Mouse (Mus musculus) gonadal fat pad, adult 2 months (tissue): ENCODE data around the gene Car15. TPM values are rescaled to one million over a fixed set of nuclear protein-coding genes. Genes with fewer than 3 reads are reported as not detected.

Experiments used
- DNase-seq: peaks from one replicate; pipeline ENCODE4 v3.0.0-alpha.2; 2012; ENCODE audit warnings: low read depth
- polyA plus RNA-seq: library from polyadenylated mRNA; depleted of rRNA; stranded (reverse); fragments of >200 nt; gene quantifications from 2 replicates; pipeline ENCODE4 v1.2.3, GENCODE M21; 2012; rRNA removed

The Car15 gene
- polyA plus RNA-seq, 1 experiment: 1.1 TPM

DNA sequence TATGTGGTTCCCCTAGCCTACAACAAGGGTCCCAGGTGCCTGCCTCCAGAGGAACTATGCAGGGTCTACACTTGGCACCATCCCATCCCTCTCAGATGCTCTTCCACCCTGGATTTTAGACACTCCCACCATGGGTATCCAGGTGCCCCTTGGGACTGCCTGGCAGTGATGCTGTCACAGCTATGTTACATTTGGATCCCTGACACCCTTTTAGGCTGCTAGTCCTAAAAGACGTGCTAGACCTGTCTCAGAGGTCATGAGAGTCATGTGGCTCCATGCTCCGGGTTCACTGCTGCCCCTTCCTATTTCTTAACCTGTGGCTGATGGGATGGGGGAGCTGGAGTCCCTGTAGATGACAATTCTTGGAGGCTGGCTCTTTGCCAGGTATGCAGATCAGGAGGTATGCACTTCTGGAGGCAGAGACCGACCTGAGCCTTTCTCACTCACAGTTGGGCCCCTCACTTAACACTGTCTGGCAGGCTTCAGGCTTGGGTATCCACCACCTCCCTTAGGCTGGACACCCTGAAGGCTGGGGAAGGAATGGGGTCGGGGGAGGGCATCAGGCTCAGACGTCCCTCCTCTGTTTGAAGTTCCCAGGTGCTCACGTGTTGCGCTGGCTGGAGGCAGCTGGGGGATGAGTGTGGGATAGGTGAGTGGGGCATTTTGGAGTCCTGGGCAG lies 36.2 kb downstream of the Car15 start:
- no peak for DNase-seq

DNA sequence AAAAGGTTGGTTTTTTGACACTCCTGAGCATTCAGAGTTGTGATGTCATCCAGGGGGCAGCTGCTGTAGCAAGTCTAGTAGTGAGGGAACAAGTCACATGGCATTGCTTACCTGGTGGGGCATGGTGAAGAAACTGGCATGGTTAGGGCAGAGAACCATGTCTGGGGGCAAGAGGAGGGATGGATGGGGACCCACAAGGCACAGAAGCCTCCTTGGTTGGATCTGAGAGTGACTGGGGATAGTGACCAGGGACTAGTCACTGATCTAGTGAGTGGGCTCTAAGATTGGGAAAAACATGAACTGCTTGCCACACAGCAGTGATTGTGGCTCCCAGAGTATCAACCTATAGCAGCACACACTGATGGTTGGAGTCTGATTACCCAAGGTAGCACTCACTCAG lies 38.6 kb downstream of the Car15 start:
- DNase-seq: no peak

GRCm38 (mm10) chr16:17798321-17799180 lies 39.6 kb downstream of the Car15 start:
- no peak for DNase-seq

- DNase-seq: no peak
Measured at GRCm38 (mm10) chr16:17797812-17798311, 40.3 kb downstream of the Car15 start.

DNA sequence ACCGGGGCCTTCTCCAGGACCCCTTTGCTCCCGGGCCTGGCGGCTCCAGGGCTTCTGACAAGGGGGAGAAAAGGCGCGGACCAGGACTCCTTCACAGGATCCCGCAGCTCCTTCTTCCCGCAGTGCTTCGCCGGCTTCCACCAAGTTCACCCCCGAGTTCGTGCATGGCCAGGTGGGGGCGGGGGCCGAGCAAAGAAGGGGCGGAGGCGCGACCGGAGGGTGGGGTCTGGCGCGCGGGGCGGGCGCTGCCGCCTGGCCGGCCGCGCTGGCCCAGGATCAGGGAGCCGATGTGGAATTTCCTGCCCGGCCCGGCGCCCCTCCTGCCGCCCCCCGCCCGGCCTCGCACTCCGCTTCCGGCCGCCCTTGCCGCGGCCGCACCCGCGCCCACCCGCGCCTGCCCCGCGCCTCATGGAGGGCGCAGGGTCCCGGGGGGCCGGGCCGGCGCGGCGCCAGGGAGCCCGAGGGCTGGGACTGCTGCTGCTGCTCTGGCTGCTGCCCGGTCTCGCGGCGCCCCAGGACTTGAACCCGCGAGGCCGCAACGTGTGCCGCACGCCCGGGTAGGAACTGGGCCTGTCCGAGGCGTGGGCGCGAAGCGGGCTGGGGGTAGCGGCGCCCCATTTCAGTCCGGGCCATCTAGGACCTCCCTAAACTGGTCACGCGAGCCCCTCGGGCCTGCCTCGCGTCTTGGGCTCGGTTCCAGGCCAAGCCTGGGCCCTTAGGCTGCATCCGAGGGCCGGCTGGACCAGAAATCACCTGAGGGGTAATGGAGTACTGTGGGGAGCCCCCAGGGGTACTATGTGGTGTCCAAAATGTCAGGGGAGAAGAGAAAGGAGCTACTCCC lies 41.0 kb downstream of the Car15 start, which contains the start of gene Scarf2:
Gene Scarf2, plus strand, starts transcription at position 312 of the 841 bp plus-strand sequence.
- DNase-seq: no peak

DNA sequence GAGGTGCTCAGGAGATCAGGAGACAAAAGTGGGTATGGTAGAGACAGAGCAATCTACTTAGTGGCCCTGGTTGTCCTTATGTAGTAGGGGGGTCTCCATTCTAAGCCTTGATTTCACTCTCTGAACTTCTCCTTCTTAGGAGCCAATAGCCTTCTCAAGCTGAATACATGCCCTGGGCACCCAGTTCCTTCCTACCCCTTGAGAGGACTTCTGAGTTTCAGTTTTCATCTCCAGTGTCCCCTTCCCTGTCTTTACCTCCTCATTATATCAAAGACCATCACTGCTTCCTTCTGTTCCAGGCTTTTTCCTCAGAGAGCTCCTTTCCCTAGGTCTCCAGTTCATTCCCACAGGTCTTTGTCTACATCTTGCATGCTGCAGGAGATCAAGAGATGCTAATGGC lies 41.6 kb downstream of the Car15 start:
- no peak for DNase-seq

DNA sequence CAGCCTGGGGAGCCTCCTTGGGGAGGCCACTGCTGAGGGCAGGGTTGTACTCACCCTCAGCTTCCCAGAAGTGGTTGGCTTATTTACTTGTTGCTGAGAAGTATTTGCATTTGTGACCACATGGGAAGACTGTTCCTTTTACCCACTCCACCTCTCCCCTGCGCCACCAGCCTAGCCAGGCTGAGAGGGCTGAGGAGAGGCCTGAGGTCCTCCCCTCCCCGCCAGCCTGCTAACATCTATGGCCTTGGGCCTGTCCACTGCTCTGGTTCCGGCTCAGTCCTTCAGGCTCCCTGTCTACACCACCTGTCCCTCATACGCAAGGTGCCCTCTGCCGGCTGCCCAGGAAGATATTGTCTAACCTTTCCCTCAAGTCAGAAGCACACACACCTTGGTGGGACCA lies 42.5 kb downstream of the Car15 start:
- DNase-seq: no peak

DNA sequence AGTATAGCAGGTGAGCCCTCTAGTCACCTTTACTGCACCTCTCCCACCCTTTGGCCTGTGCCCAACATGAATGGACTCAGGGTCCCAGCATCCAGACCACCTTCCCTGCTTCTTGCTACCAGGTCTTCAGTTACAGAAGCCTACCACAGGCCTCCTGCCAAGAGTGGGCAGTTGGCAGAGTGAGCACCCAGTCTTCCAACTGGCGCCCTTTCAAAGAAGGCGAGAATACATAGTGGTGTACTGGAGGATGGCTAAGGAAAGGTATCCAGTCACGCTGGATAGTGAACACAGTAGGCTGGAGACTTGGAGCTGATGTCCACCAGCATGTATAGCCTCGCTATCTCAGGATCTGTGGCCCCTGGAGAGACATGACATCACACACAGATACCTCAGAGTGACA lies 44.1 kb downstream of the Car15 start:
- no peak for DNase-seq

DNA sequence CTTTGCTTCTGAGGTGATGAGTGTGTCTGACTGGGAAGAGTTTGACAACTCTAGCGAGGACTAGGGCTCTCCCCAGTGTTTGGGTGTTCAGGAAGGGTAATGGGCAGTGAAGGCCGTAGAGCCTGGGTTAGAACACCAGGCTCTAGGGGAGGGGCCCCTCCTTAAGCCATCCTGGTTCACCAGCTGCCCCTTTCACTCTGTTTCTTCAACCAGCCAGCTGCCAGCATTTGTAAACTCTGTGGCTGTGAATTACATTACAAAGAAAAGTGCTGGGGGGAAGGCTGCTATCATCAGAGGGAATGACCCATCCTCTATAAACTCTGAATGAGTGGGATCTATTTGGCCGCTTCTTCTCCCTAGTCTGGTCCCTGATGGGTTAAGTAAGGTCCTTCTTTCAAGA lies 45.4 kb downstream of the Car15 start:
- DNase-seq: no peak

DNA sequence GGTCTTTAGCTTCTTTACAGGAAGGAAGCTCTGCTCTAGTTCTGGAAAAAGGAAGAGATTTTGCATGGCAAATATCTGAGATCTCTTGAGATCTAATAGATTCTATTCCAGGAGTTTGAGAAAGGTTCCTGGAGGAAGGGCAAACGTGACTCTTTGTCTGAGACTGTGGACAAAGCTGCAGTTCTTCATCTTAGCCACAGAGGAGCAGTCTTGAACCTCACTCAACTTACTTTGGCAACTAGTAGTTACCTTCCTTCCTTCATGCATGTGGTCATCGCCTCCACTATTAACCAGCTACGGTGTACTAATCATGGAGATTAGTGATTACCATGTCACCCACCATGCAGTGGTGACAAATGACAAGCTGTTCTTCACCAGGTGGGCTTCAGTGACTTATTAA lies 52.8 kb downstream of the Car15 start:
- no peak for DNase-seq

Other genes starting within 250 kb of the Car15 start
- gene Smpd4, start 219.0 kb downstream of the Car15 start, polyA plus RNA-seq: 52.4 and 69.2 TPM in 2 replicates
- 15.7 and 23.9 TPM in 2 replicates for gene Ccdc74a, start 191.9 kb downstream of the Car15 start, polyA plus RNA-seq
- gene Med15, start 105.5 kb downstream of the Car15 start, polyA plus RNA-seq: 79.6 and 82.6 TPM in 2 replicates
- 44.3 and 56.7 TPM in 2 replicates for gene Klhl22, start 78.7 kb downstream of the Car15 start, polyA plus RNA-seq
- 29.3 and 32.9 TPM in 2 replicates for gene Scarf2, start 41.1 kb downstream of the Car15 start, polyA plus RNA-seq
- not detected in 2 replicates for gene B830017H08Rik, start 5.2 kb downstream of the Car15 start, polyA plus RNA-seq
- gene Gm20518, start 53.3 kb upstream of the Car15 start, polyA plus RNA-seq: 0.35 and 0.51 TPM in 2 replicates
- 0.31 and 0.53 TPM in 2 replicates for gene Tssk1, start 55.9 kb upstream of the Car15 start, polyA plus RNA-seq
- gene Dgcr2, start 60.2 kb upstream of the Car15 start, polyA plus RNA-seq: 106 and 114 TPM in 2 replicates
- 3.3 and 4.1 TPM in 2 replicates for gene Tssk2, start 60.3 kb upstream of the Car15 start, polyA plus RNA-seq
- gene Ess2, start 73.0 kb upstream of the Car15 start, polyA plus RNA-seq: 22.5 and 28.2 TPM in 2 replicates
- 0.10 TPM in 1 of 2 replicates, not detected in the other for gene Gsc2, start 76.7 kb upstream of the Car15 start, polyA plus RNA-seq
- gene Slc25a1, start 89.9 kb upstream of the Car15 start, polyA plus RNA-seq: 302 and 354 TPM in 2 replicates
- gene Vpreb2, start 142.1 kb upstream of the Car15 start, polyA plus RNA-seq: not detected in 2 replicates
- 89.8 and 92.7 TPM in 2 replicates for gene Dgcr6, start 214.5 kb upstream of the Car15 start, polyA plus RNA-seq